In the genomic region with DNA sequence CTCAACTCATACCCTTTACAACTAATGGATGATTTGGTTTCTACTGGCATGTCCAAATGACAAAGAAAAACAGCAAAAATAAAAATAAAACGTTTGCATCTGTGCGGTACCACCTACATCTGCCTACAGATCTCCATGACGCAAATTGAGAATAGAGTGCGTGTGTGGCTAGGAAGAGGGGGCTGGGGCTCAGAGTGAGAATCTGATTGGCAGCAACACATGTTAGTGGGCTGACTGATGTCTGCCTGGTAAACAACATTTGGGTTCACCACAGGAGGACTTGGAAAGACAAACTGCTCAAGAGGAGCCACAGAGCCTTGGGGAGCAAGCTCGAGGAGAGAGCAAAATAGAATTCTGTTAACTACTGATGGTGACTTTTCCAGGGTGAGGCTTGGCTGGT, we compare ENCODE assay signal across 22 mouse cellular contexts. TPM values are rescaled to one million over a fixed set of nuclear protein-coding genes. Genes with fewer than 3 reads are reported as not detected.
A peak's percentile ranks its signal among the peaks of the same experiment; 100 is the strongest.
DNase-seq lines count a peak whose midpoint lies in the region; TF ChIP-seq lines count a peak whose summit lies in the region.
"Had no signal": no experiment of that assay in that cellular context is flagged by ENCODE, and none has a peak within 500 bp of the region (broad histone marks: within the 10 kb centered on the region; RNA-seq: fewer than 3 reads in every experiment).

No protein-coding gene starts in this region.

- H3K27me3 ChIP-seq in myocyte (ENCODE audit: control insufficient read depth, insufficient read depth, insufficient read length): no peaks in the 10 kb centered on the region
- H3K27me3 ChIP-seq: embryonic facial prominence, embryonic 13.5 days; heart, embryonic 15.5 days; limb, embryonic 13.5 days; liver, embryonic 15.5 days had no signal

- peak; percentile 66 to 75 for DNase-seq in layer of hippocampus, adult 2 months (ENCODE audit: low spot score in 2 of 2)
- no peak for DNase-seq in layer of hippocampus, adult 9-10 months (ENCODE audit: low spot score)
- DNase-seq in cerebellum, adult 11 months: peak; percentile 59
- DNase-seq in cerebellum, adult 9-10 months: peak; percentile 87
- DNase-seq in spleen, adult 18-20 months: no peak
- DNase-seq in B cell, adult 2 months: no peak
- DNase-seq: adrenal gland, postnatal 25 days; heart, adult 11 months; lung, postnatal 10 days; thymus, adult 18-20 months had no signal

- peak overlapping the region; percentile 87 for H3K27ac ChIP-seq in layer of hippocampus, adult 2 months
- H3K27ac ChIP-seq: embryonic facial prominence, embryonic 13.5 days; forebrain, embryonic 10.5 days; heart, embryonic 15.5 days; left cerebral cortex, adult 2 months; limb, embryonic 13.5 days; liver, embryonic 15.5 days had no signal

- TF ChIP-seq CTCF in layer of hippocampus, adult 2 months (conservative IDR thresholded peaks at IDR 0.05): no peak

- H3K79me2 ChIP-seq in myocyte (ENCODE audit: control insufficient read depth, insufficient read depth): no peaks in the 10 kb centered on the region

- H3K4me2 ChIP-seq in myocyte (ENCODE audit: low read depth): peak overlapping the region; percentile 27
- H3K4me2 ChIP-seq: embryonic facial prominence, embryonic 13.5 days; heart, embryonic 15.5 days; limb, embryonic 13.5 days; liver, embryonic 15.5 days had no signal

- no peak overlapping the region for H3K4me3 ChIP-seq in layer of hippocampus, adult 2 months
- H3K4me3 ChIP-seq in myocyte: no peak overlapping the region
- H3K4me3 ChIP-seq: embryonic facial prominence, embryonic 13.5 days; forebrain, embryonic 10.5 days; heart, embryonic 15.5 days; left cerebral cortex, adult 2 months; limb, embryonic 13.5 days; liver, embryonic 15.5 days had no signal

- TF ChIP-seq POLR2A in myocyte (IDR thresholded peaks at IDR 0.05; ENCODE audit: insufficient read length, low read depth): no peak

- no peaks in the 10 kb centered on the region for H3K36me3 ChIP-seq in myocyte (ENCODE audit: control insufficient read depth, insufficient read depth)
- H3K36me3 ChIP-seq: embryonic facial prominence, embryonic 13.5 days; forebrain, embryonic 10.5 days; heart, embryonic 15.5 days; limb, embryonic 13.5 days; liver, embryonic 15.5 days had no signal

- H3ac ChIP-seq in myocyte (ENCODE audit: control insufficient read depth, insufficient read length): no peak overlapping the region

TF ChIP-seq in myocyte, 11 proteins besides CTCF, POLR2A, EP300 and RAD21:
- TF ChIP-seq CEBPB (IDR thresholded peaks at IDR 0.05; ENCODE audit: insufficient read depth, poor library complexity, severe bottlenecking) (no peak), TCF3 (IDR thresholded peaks at IDR 0.05; ENCODE audit: insufficient read length, low read depth) (no peak), MAX (IDR thresholded peaks at IDR 0.05; ENCODE audit: low read depth) (no peak), POLR2AphosphoS2 (IDR thresholded peaks at IDR 0.05; ENCODE audit: insufficient read length, low read depth) (no peak), TCF12 (IDR thresholded peaks at IDR 0.05; ENCODE audit: insufficient read depth, poor library complexity, severe bottlenecking) (no peak), SRF (IDR thresholded peaks at IDR 0.05; ENCODE audit: control insufficient read depth, insufficient read length, low read depth) (no peak), REST (IDR thresholded peaks at IDR 0.05; ENCODE audit: insufficient read depth, insufficient read length) (no peak), MYOD1 (IDR thresholded peaks at IDR 0.05; ENCODE audit: control insufficient read depth in 1 of 3, insufficient read length in 2 of 3, low read depth in 2 of 3) (peak in 2 of 3 experiments; percentile 71 to 95), E2F4 (IDR thresholded peaks at IDR 0.05; ENCODE audit: insufficient read depth) (no peak)

RNA-seq across cellular contexts. Expression of a gene that starts 36.9 kb away (rescaled TPM):
- under 1 TPM; 0.12 to 0.13 TPM for total RNA-seq in layer of hippocampus, adult 2 months (2021)
- 0.49 TPM for polyA plus RNA-seq in myocyte (2012; fragmentation: generic; extraction: Trizol)
- total RNA-seq: adrenal gland, postnatal 25 days; left cerebral cortex, adult 2 months; megakaryocyte-erythroid progenitor cell, adult 5-6 weeks; monocyte, adult 5-6 weeks had no signal
- polyA plus RNA-seq: CD4-positive, CD25-positive, alpha-beta regulatory T cell, adult 4 months; inflammation-experienced regulatory T-cells, adult 6 months; liver, embryonic 15.5 days; neural tube, embryonic 14.5 days had no signal

Comparison
In these comparisons a context has a peak if more than half of its experiments do, and no peak if none do; other contexts are left out.
1. DNase-seq: peak in layer of hippocampus, adult 2 months (2 of 2), cerebellum, adult 11 months (single experiment) and cerebellum, adult 9-10 months (single experiment); none in layer of hippocampus, adult 9-10 months (single experiment), spleen, adult 18-20 months (0 of 2) and B cell, adult 2 months (0 of 2).